Comparison of ENCODE assay signal across 8 mouse cellular contexts in genomic region chr9:121880840-121881239, GRCm38 (mm10). TPM values are rescaled to one million over a fixed set of nuclear protein-coding genes. Genes with fewer than 3 reads are reported as not detected.
DNase-seq lines count a peak whose midpoint lies in the region; ATAC-seq lines count a peak whose summit lies in the region.

No protein-coding gene starts in this region.

- DNase-seq in forebrain, embryonic 10.5 days (ENCODE audit: extremely low spot score, low spot score), result peak; percentile 56
- DNase-seq in gastrocnemius, postnatal 25 days, result peak; percentile 66
- peak; percentile 61 to 72 for DNase-seq in left cerebral cortex, postnatal 36 days (ENCODE audit: low spot score in 2 of 2)
- peak; percentile 40 to 83 for DNase-seq in spleen, postnatal 10 days (ENCODE audit: low spot score in 2 of 2)

- 25% methylated on average over 14 of the region's 14 CpGs for WGBS in forebrain, embryonic 10.5 days
- WGBS in forebrain, embryonic 15.5 days, result 19% methylated on average over 14 of the region's 14 CpGs
- WGBS in midbrain, embryonic 12.5 days, result 25% methylated on average over 14 of the region's 14 CpGs

- H3K27ac ChIP-seq in forebrain, embryonic 10.5 days, result no peak overlapping the region
- no peak overlapping the region for H3K27ac ChIP-seq in forebrain, embryonic 15.5 days (replicated peaks)
- H3K27ac ChIP-seq in midbrain, embryonic 12.5 days (replicated peaks), result no peak overlapping the region

- H3K4me3 ChIP-seq in forebrain, embryonic 10.5 days, result no peak overlapping the region
- no peak overlapping the region for H3K4me3 ChIP-seq in forebrain, embryonic 15.5 days
- H3K4me3 ChIP-seq in midbrain, embryonic 12.5 days, result no peak overlapping the region

- no peak overlapping the region for H3K9ac ChIP-seq in forebrain, embryonic 15.5 days (replicated peaks)
- no peak overlapping the region for H3K9ac ChIP-seq in midbrain, embryonic 12.5 days (replicated peaks)

- no peak overlapping the region for H3K4me2 ChIP-seq in forebrain, embryonic 15.5 days (replicated peaks)
- H3K4me2 ChIP-seq in midbrain, embryonic 12.5 days (replicated peaks), result 0 out of 2 replicates have a peak overlapping the region, but pooled peaks have one; percentile 14

- H3K36me3 ChIP-seq in forebrain, embryonic 10.5 days (replicated peaks), result no peaks in the 10 kb centered on the region
- no peaks in the 10 kb centered on the region for H3K36me3 ChIP-seq in forebrain, embryonic 15.5 days
- no peaks in the 10 kb centered on the region for H3K36me3 ChIP-seq in midbrain, embryonic 12.5 days

- ATAC-seq in forebrain, embryonic 15.5 days (replicated peaks), result no peak
- peak; percentile 66 for ATAC-seq in common myeloid progenitor, adult 5-6 weeks (replicated peaks; ENCODE audit: low read depth, poor library complexity, severe bottlenecking)
- peak; percentile 75 for ATAC-seq in inflammation-experienced regulatory T-cells, adult 6 months
- no peak for ATAC-seq in midbrain, embryonic 12.5 days (ENCODE audit: low FRiP score, low read depth)

- intact Hi-C loops in left cerebral cortex, postnatal 36 days (cut with DNase I), result loop anchor here (5.0 kb wide), 1 partner anchor 46 kb away; no protein-coding TSS in a partner anchor

- H3K4me1 ChIP-seq in forebrain, embryonic 10.5 days, result peaks cover 6% of the 10 kb centered on the region
- no peaks in the 10 kb centered on the region for H3K4me1 ChIP-seq in forebrain, embryonic 15.5 days
- no peaks in the 10 kb centered on the region for H3K4me1 ChIP-seq in midbrain, embryonic 12.5 days

- no peaks in the 10 kb centered on the region for H3K27me3 ChIP-seq in forebrain, embryonic 10.5 days (ENCODE audit: poor library complexity, severe bottlenecking)
- H3K27me3 ChIP-seq in forebrain, embryonic 15.5 days, result no peaks in the 10 kb centered on the region
- H3K27me3 ChIP-seq in midbrain, embryonic 12.5 days, result no peaks in the 10 kb centered on the region

- no peaks in the 10 kb centered on the region for H3K9me3 ChIP-seq in forebrain, embryonic 10.5 days
- no peaks in the 10 kb centered on the region for H3K9me3 ChIP-seq in forebrain, embryonic 15.5 days
- H3K9me3 ChIP-seq in midbrain, embryonic 12.5 days, result no peaks in the 10 kb centered on the region

RNA-seq across cellular contexts. Expression of gene Ackr2, which starts 17.3 kb away (rescaled TPM):
- polyA plus RNA-seq in forebrain, embryonic 10.5 days (2016; fragmentation: Nextera tagmentation; extraction: Ambion mirVana), result 0.42 and 0.50 TPM in 2 replicates
- polyA plus RNA-seq in forebrain, embryonic 15.5 days (2015; fragmentation: Nextera tagmentation; extraction: Ambion mirVana), result 1.9 and 2.7 TPM in 2 replicates
- not detected in 2 replicates for total RNA-seq in common myeloid progenitor, adult 5-6 weeks (2017)
- total RNA-seq in gastrocnemius, postnatal 25 days (2021), result 1 to 10 TPM; 1.9 to 2.0 TPM
- not detected for polyA plus RNA-seq in inflammation-experienced regulatory T-cells, adult 6 months (2017; shearing (Covaris generic))
- total RNA-seq in left cerebral cortex, postnatal 36 days (2021), result 1 to 10 TPM; 7.3 to 8.4 TPM
- 1.1 and 1.4 TPM in 2 replicates for polyA plus RNA-seq in midbrain, embryonic 12.5 days (2016; fragmentation: Nextera tagmentation; extraction: Ambion mirVana)

RNA-seq across cellular contexts. Expression of gene Higd1a, which starts 22.7 kb away (rescaled TPM):
- polyA plus RNA-seq in forebrain, embryonic 10.5 days (2016; fragmentation: Nextera tagmentation; extraction: Ambion mirVana), result 229 and 238 TPM in 2 replicates
- polyA plus RNA-seq in forebrain, embryonic 15.5 days (2015; fragmentation: Nextera tagmentation; extraction: Ambion mirVana), result 124 and 129 TPM in 2 replicates
- 15.5 and 18.5 TPM in 2 replicates for total RNA-seq in common myeloid progenitor, adult 5-6 weeks (2017)
- total RNA-seq in gastrocnemius, postnatal 25 days (2021), result 100 to 1,000 TPM; 110 to 115 TPM
- 100 to 1,000 TPM; 108 to 167 (median 119) TPM for polyA plus RNA-seq in inflammation-experienced regulatory T-cells, adult 6 months (2017; shearing (Covaris generic))
- 10 to 100 TPM; 85.6 to 87.3 TPM for total RNA-seq in left cerebral cortex, postnatal 36 days (2021)
- 142 TPM in 2 replicates for polyA plus RNA-seq in midbrain, embryonic 12.5 days (2016; fragmentation: Nextera tagmentation; extraction: Ambion mirVana)

RNA-seq across cellular contexts. Expression of gene Cyp8b1, which starts 35.3 kb away (rescaled TPM):
- not detected in 2 replicates for polyA plus RNA-seq in forebrain, embryonic 10.5 days (2016; fragmentation: Nextera tagmentation; extraction: Ambion mirVana)
- 0.15 TPM in 1 of 2 replicates, not detected in the other for polyA plus RNA-seq in forebrain, embryonic 15.5 days (2015; fragmentation: Nextera tagmentation; extraction: Ambion mirVana)
- total RNA-seq in common myeloid progenitor, adult 5-6 weeks (2017), result not detected in 2 replicates
- not detected for total RNA-seq in gastrocnemius, postnatal 25 days (2021)
- not detected for polyA plus RNA-seq in inflammation-experienced regulatory T-cells, adult 6 months (2017; shearing (Covaris generic))
- not detected for total RNA-seq in left cerebral cortex, postnatal 36 days (2021)
- not detected in 2 replicates for polyA plus RNA-seq in midbrain, embryonic 12.5 days (2016; fragmentation: Nextera tagmentation; extraction: Ambion mirVana)

RNA-seq across cellular contexts. Expression of gene Ccdc13, which starts 41.6 kb away (rescaled TPM):
- polyA plus RNA-seq in forebrain, embryonic 10.5 days (2016; fragmentation: Nextera tagmentation; extraction: Ambion mirVana), result 2.6 and 2.7 TPM in 2 replicates
- 1.9 and 3.0 TPM in 2 replicates for polyA plus RNA-seq in forebrain, embryonic 15.5 days (2015; fragmentation: Nextera tagmentation; extraction: Ambion mirVana)
- not detected in 2 replicates for total RNA-seq in common myeloid progenitor, adult 5-6 weeks (2017)
- total RNA-seq in gastrocnemius, postnatal 25 days (2021), result under 1 TPM; 0.32 to 0.46 TPM
- not detected for polyA plus RNA-seq in inflammation-experienced regulatory T-cells, adult 6 months (2017; shearing (Covaris generic))
- 1 to 10 TPM; 5.5 to 5.9 TPM for total RNA-seq in left cerebral cortex, postnatal 36 days (2021)
- 3.2 and 4.3 TPM in 2 replicates for polyA plus RNA-seq in midbrain, embryonic 12.5 days (2016; fragmentation: Nextera tagmentation; extraction: Ambion mirVana)

Comparison
In these comparisons a context has a peak if more than half of its experiments do, and no peak if none do; other contexts are left out.
1. ATAC-seq: peak in common myeloid progenitor, adult 5-6 weeks (single experiment) and inflammation-experienced regulatory T-cells, adult 6 months (single experiment); none in forebrain, embryonic 15.5 days (single experiment) and midbrain, embryonic 12.5 days (single experiment).
2. Peak in every context shown above with its lines, with median percentiles within 50 percentile points of each other: DNase-seq.